Mouse (Mus musculus) limb, embryonic 12.5 days (tissue): ENCODE measurements at regions not wholly inside any gene's neighbourhood (a gene's known extent, or its start where the extent isn't known, plus 50 kb on each side); places are given as distances from the start of the nearest gene placed in this dataset.

Source experiments
- ATAC-seq: fragments of 200-750 bp; cut with Nextera tagmentation; 2 replicates; pipeline ENCODE4 v1.8.0; 2017; ENCODE audit warnings: low read depth, moderate TSS enrichment; ENCODE audit not compliant: insufficient number of reproducible peaks, insufficient read depth, low FRiP score, low TSS enrichment
- H3K27ac ChIP-seq: fragments of 300-500 bp; sonication (generic); 2 replicates; pipeline ENCODE4 v1.5.1; 2016; ENCODE audit warnings: mild to moderate bottlenecking, moderate library complexity
- H3K27me3 ChIP-seq: fragments of 300-500 bp; sonication (generic); 2 replicates; pipeline ENCODE4 v1.6.1; 2016; ENCODE audit warnings: mild to moderate bottlenecking, moderate library complexity
- H3K36me3 ChIP-seq: fragments of 300-500 bp; sonication (generic); 2 replicates; pipeline ENCODE4 v1.6.1; 2016; ENCODE audit warnings: mild to moderate bottlenecking, moderate library complexity
- H3K4me1 ChIP-seq: fragments of 300-500 bp; sonication (generic); replicated peaks from 2 replicates; pipeline ENCODE4 v1.6.1; 2016
- H3K4me2 ChIP-seq: fragments of 300-500 bp; sonication (generic); 2 replicates; pipeline ENCODE4 v1.6.1; 2016; ENCODE audit warnings: mild to moderate bottlenecking, moderate library complexity
- H3K4me3 ChIP-seq: fragments of 300-500 bp; sonication (generic); replicated peaks from 2 replicates; pipeline ENCODE4 v1.5.1; 2016; ENCODE audit warnings: mild to moderate bottlenecking
- H3K9ac ChIP-seq: fragments of 300-500 bp; sonication (generic); replicated peaks from 2 replicates; pipeline ENCODE4 v1.6.1; 2016; ENCODE audit warnings: mild to moderate bottlenecking, moderate library complexity
- H3K9me3 ChIP-seq: fragments of 300-500 bp; sonication (generic); 2 replicates; pipeline ENCODE4 v1.6.1; 2016; ENCODE audit warnings: mild to moderate bottlenecking, moderate library complexity
- WGBS: fragments of 180-500 bp; shearing (Covaris S2); methylation state at CpG from one replicate; pipeline ENCODE4 v1.1.7; 2016; 5-methylcytosine and 5-hydroxymethylcytosine counted together

GRCm38 (mm10) chr2:79510485-79511094 lies 54.0 kb upstream of the Cerkl start:
- Histone ChIP-seq H3K9me3 (no peaks in the 10 kb centered on the region), H3K4me3 (no peak overlapping the region), H3K27ac (no peak overlapping the region), H3K9ac (no peak overlapping the region), H3K27me3 (no peaks in the 10 kb centered on the region), H3K4me1 (0 out of 2 replicates have a peak, but pooled peaks cover 3% of the 10 kb centered on the region), H3K36me3 (no peaks in the 10 kb centered on the region), H3K4me2 (no peak overlapping the region)
- 78% methylated on average over 10 of the region's 10 CpGs for WGBS
- ATAC-seq = no peak

GRCm38 (mm10) chr2:79511108-79511507 lies 54.5 kb upstream of the Cerkl start:
- no peak overlapping the region for H3K4me3 ChIP-seq
- H3K4me1 ChIP-seq = 0 out of 2 replicates have a peak, but pooled peaks cover 3% of the 10 kb centered on the region
- no peaks in the 10 kb centered on the region for H3K9me3 ChIP-seq
- no peak for ATAC-seq
- 80% methylated on average over 6 of the region's 6 CpGs for WGBS
- no peak overlapping the region for H3K4me2 ChIP-seq
- H3K9ac ChIP-seq = no peak overlapping the region
- H3K27me3 ChIP-seq = no peaks in the 10 kb centered on the region
- no peak overlapping the region for H3K27ac ChIP-seq
- H3K36me3 ChIP-seq = no peaks in the 10 kb centered on the region

GRCm38 (mm10) chr2:79511676-79512323 lies 55.2 kb upstream of the Cerkl start:
- Histone ChIP-seq H3K27me3 (no peaks in the 10 kb centered on the region), H3K4me1 (0 out of 2 replicates have a peak, but pooled peaks cover 3% of the 10 kb centered on the region), H3K36me3 (no peaks in the 10 kb centered on the region), H3K4me2 (peak overlapping the region; percentile 26), H3K4me3 (no peak overlapping the region), H3K9me3 (no peaks in the 10 kb centered on the region), H3K27ac (no peak overlapping the region), H3K9ac (no peak overlapping the region)
- 28% methylated on average over 11 of the region's 11 CpGs for WGBS
- 0 out of 2 replicates have a peak, but pooled peaks have one; percentile 26 for ATAC-seq

GRCm38 (mm10) chr2:79512374-79512773 lies 55.8 kb upstream of the Cerkl start:
- Histone ChIP-seq H3K36me3 (no peaks in the 10 kb centered on the region), H3K4me1 (0 out of 2 replicates have a peak, but pooled peaks cover 3% of the 10 kb centered on the region), H3K27ac (no peak overlapping the region), H3K4me3 (no peak overlapping the region), H3K9me3 (no peaks in the 10 kb centered on the region), H3K9ac (no peak overlapping the region), H3K4me2 (peak overlapping the region; percentile 26), H3K27me3 (no peaks in the 10 kb centered on the region)
- no peak; the same call in 1 of the 2 replicates for ATAC-seq
- WGBS = 44% methylated on average over 2 of the region's 2 CpGs

GRCm38 (mm10) chr2:79513726-79514125 lies 57.1 kb upstream of the Cerkl start:
- H3K9ac ChIP-seq = no peak overlapping the region
- H3K9me3 ChIP-seq = no peaks in the 10 kb centered on the region
- 64% methylated on average over 3 of the region's 3 CpGs for WGBS
- no peak overlapping the region for H3K27ac ChIP-seq
- no peaks in the 10 kb centered on the region for H3K36me3 ChIP-seq
- H3K4me1 ChIP-seq = 0 out of 2 replicates have a peak, but pooled peaks cover 3% of the 10 kb centered on the region
- no peak overlapping the region for H3K4me3 ChIP-seq
- H3K27me3 ChIP-seq = no peaks in the 10 kb centered on the region
- no peak overlapping the region for H3K4me2 ChIP-seq
- ATAC-seq = no peak

- Histone ChIP-seq H3K9me3 (no peaks in the 10 kb centered on the region), H3K4me3 (no peak overlapping the region), H3K27ac (no peak overlapping the region), H3K27me3 (0 out of 2 replicates have a peak, but pooled peaks cover 3% of the 10 kb centered on the region), H3K9ac (no peak overlapping the region), H3K36me3 (no peaks in the 10 kb centered on the region), H3K4me1 (no peaks in the 10 kb centered on the region), H3K4me2 (no peak overlapping the region)
- WGBS = 79% methylated on average over 8 of the region's 8 CpGs
- ATAC-seq = no peak
Measured at GRCm38 (mm10) chr2:79518046-79518750, 61.6 kb upstream of the Cerkl start.

- Histone ChIP-seq H3K4me1 (peaks cover 4% of the 10 kb centered on the region; the same call in 1 of the 2 replicates), H3K36me3 (no peaks in the 10 kb centered on the region), H3K27me3 (0 out of 2 replicates have a peak, but pooled peaks cover 3% of the 10 kb centered on the region), H3K27ac (no peak overlapping the region), H3K4me2 (no peak overlapping the region), H3K9ac (no peak overlapping the region), H3K9me3 (no peaks in the 10 kb centered on the region), H3K4me3 (no peak overlapping the region)
- WGBS = 77% methylated on average over 6 of the region's 6 CpGs
- ATAC-seq = no peak
Measured at GRCm38 (mm10) chr2:79519799-79520449, 63.3 kb upstream of the Cerkl start.

- WGBS = 50% methylated on average over 4 of the region's 4 CpGs
- 0 out of 2 replicates have a peak, but pooled peaks cover 3% of the 10 kb centered on the region for H3K27me3 ChIP-seq
- ATAC-seq = no peak
Measured at GRCm38 (mm10) chr2:79523441-79523840, 66.9 kb upstream of the Cerkl start.

GRCm38 (mm10) chr2:79527529-79527928 lies 70.9 kb upstream of the Cerkl start:
- Histone ChIP-seq H3K9me3 (no peaks in the 10 kb centered on the region), H3K27ac (no peak overlapping the region), H3K9ac (no peak overlapping the region), H3K36me3 (no peaks in the 10 kb centered on the region), H3K4me2 (no peak overlapping the region), H3K27me3 (no peaks in the 10 kb centered on the region), H3K4me3 (no peak overlapping the region), H3K4me1 (peaks cover 4% of the 10 kb centered on the region; the same call in 1 of the 2 replicates)
- WGBS = 85% methylated on average over 5 of the region's 5 CpGs
- no peak for ATAC-seq

More at GRCm38 (mm10) chr2:79523441-79523840, 66.9 kb upstream of the Cerkl start:
- H3K4me3 ChIP-seq = no peak overlapping the region
- H3K4me1 ChIP-seq = peaks cover 4% of the 10 kb centered on the region; the same call in 1 of the 2 replicates
- H3K4me2 ChIP-seq = no peak overlapping the region
- H3K9me3 ChIP-seq = no peaks in the 10 kb centered on the region
- H3K36me3 ChIP-seq = no peaks in the 10 kb centered on the region
- no peak overlapping the region for H3K9ac ChIP-seq
- H3K27ac ChIP-seq = no peak overlapping the region

GRCm38 (mm10) chr2:79528347-79528990 lies 71.9 kb upstream of the Cerkl start:
- no peak overlapping the region for H3K4me2 ChIP-seq
- no peaks in the 10 kb centered on the region for H3K27me3 ChIP-seq
- no peak overlapping the region for H3K4me3 ChIP-seq
- H3K9me3 ChIP-seq = no peaks in the 10 kb centered on the region
- H3K4me1 ChIP-seq = peaks cover 4% of the 10 kb centered on the region; the same call in 1 of the 2 replicates
- no peak overlapping the region for H3K27ac ChIP-seq
- ATAC-seq = no peak
- WGBS = 82% methylated on average over 18 of the region's 18 CpGs
- H3K36me3 ChIP-seq = no peaks in the 10 kb centered on the region
- no peak overlapping the region for H3K9ac ChIP-seq
